Mouse (Mus musculus) lung, adult 2 months (tissue): ENCODE results near the gene Gm10964. TPM values are rescaled to one million over a fixed set of nuclear protein-coding genes. Genes with fewer than 3 reads are reported as not detected.
"Not testable (repeated sequence)": the region's sequence is repeated elsewhere in the genome, so short reads cannot be mapped to it uniquely, and the experiment has no call there.

Source experiments
- DNase-seq: peaks from one replicate; pipeline ENCODE4 v3.0.0; 2022
- H3K4me1 ChIP-seq: fragments of 200-500 bp; 2 replicates; pipeline ENCODE4 v1.6.1; 2011; ENCODE audit warnings: low read length; ENCODE audit not compliant: control insufficient read depth, insufficient read depth
- H3K4me3 ChIP-seq: fragments of 200-500 bp; replicated peaks from 2 replicates; pipeline ENCODE3; 2011; ENCODE audit warnings: low read depth, mild to moderate bottlenecking, control low read depth, low read length; ENCODE audit errors: extremely low read depth
- CTCF ChIP-seq: fragments of 200-500 bp; IDR thresholded peaks from 2 replicates; pipeline ENCODE4 v1.5.1; 2011; ENCODE audit warnings: mild to moderate bottlenecking, low read length, control low read depth; ENCODE audit not compliant: insufficient read depth
- POLR2A ChIP-seq: fragments of 200-500 bp; IDR thresholded peaks from 2 replicates; pipeline ENCODE4 v1.6.1; 2011; ENCODE audit warnings: low read depth, mild to moderate bottlenecking, control low read depth, low read length, borderline replicate concordance; ENCODE audit errors: extremely low read depth
- WGBS: fragments of 180-500 bp; shearing (Covaris S2); methylation state at CpG from one replicate; pipeline ENCODE4 v1.1.7; 2018; 5-methylcytosine and 5-hydroxymethylcytosine counted together
- polyA plus RNA-seq: library from polyadenylated mRNA; depleted of rRNA; stranded (reverse); fragments of >200 nt; gene quantifications from 2 replicates; pipeline ENCODE4 v1.2.3, GENCODE M21; 2012; rRNA removed

The Gm10964 gene
- polyA plus RNA-seq, 1 experiment = not detected

- DNase-seq = no peak
- Histone ChIP-seq H3K4me3 (peak overlapping the region; percentile 46), H3K4me1 (peaks cover 17% of the 10 kb centered on the region)
- TF ChIP-seq POLR2A (no peak), CTCF (no peak)
- 39% methylated on average over 7 of the region's 7 CpGs for WGBS
Observed at GRCm38 (mm10) chr3:103789096-103789495, 49.9 kb downstream of the Gm10964 start.

- no peak for TF ChIP-seq POLR2A
- TF ChIP-seq CTCF = no peak
- under 1% methylated on average over 14 of the region's 14 CpGs for WGBS
- Histone ChIP-seq H3K4me3 (peak overlapping the region; percentile 98), H3K4me1 (peaks cover 14% of the 10 kb centered on the region)
- DNase-seq = no peak
Observed at GRCm38 (mm10) chr3:103789891-103790345, 50.8 kb downstream of the Gm10964 start.

- WGBS = 1% methylated on average over 60 of the region's 61 CpGs
- TF ChIP-seq CTCF (no peak), POLR2A (no peak)
- Histone ChIP-seq H3K4me1 (peaks cover 14% of the 10 kb centered on the region), H3K4me3 (peak overlapping the region; percentile 98)
- peak; percentile 64 for DNase-seq
Observed at GRCm38 (mm10) chr3:103790346-103791145, 51.4 kb downstream of the Gm10964 start.

GRCm38 (mm10) chr3:103791230-103792110 is 52.3 kb downstream of the Gm10964 start, which contains the start of gene Hipk1:
Gene Hipk1, minus strand, starts transcription at chr3:103791563.
- peaks cover 14% of the 10 kb centered on the region for H3K4me1 ChIP-seq
- DNase-seq = peak; percentile 91
- TF ChIP-seq CTCF (no peak), POLR2A (peak; percentile 92; the same call in 1 of the 2 replicates)
- H3K4me3 ChIP-seq = peak within 1 kb of the TSS; percentile 98
- WGBS = 10% methylated on average over 49 of the region's 49 CpGs

GRCm38 (mm10) chr3:103792111-103792406 is 52.9 kb downstream of the Gm10964 start:
- DNase-seq, H3K4me3 ChIP-seq: not testable (repeated sequence)
- H3K4me1 ChIP-seq = peaks cover 12% of the 10 kb centered on the region
- 86% methylated on average over 5 of the region's 5 CpGs for WGBS

GRCm38 (mm10) chr3:103792566-103792965 is 53.4 kb downstream of the Gm10964 start:
- 70% methylated on average over 1 of the region's 1 CpGs for WGBS
- DNase-seq = no peak

More at GRCm38 (mm10) chr3:103792566-103792965, 53.4 kb downstream of the Gm10964 start:
- H3K4me3 ChIP-seq = no peak overlapping the region
- peaks cover 7% of the 10 kb centered on the region for H3K4me1 ChIP-seq
- TF ChIP-seq CTCF = no peak
- TF ChIP-seq POLR2A = no peak

Other genes starting within 250 kb of the Gm10964 start
- 0.63 and 1.1 TPM in 2 replicates for gene Syt6, start 164.1 kb upstream of the Gm10964 start, polyA plus RNA-seq
- gene Atg4a-ps, start 93.3 kb upstream of the Gm10964 start, polyA plus RNA-seq = not detected in 2 replicates
- gene Olfml3, start 1.4 kb upstream of the Gm10964 start, polyA plus RNA-seq = 56.3 and 80.9 TPM in 2 replicates
- 105 and 143 TPM in 2 replicates for gene Hipk1, start 52.2 kb downstream of the Gm10964 start, polyA plus RNA-seq
- gene Dclre1b, start 70.1 kb downstream of the Gm10964 start, polyA plus RNA-seq = 13.5 and 14.0 TPM in 2 replicates
- 8.2 and 12.1 TPM in 2 replicates for gene Ap4b1, start 70.2 kb downstream of the Gm10964 start, polyA plus RNA-seq
- gene Gm43064, start 70.2 kb downstream of the Gm10964 start, polyA plus RNA-seq = 0.14 TPM in 1 of 2 replicates, not detected in the other
- not detected in 2 replicates for gene Bcl2l15, start 93.2 kb downstream of the Gm10964 start, polyA plus RNA-seq
- 2.5 and 2.7 TPM in 2 replicates for gene Ptpn22, start 120.4 kb downstream of the Gm10964 start, polyA plus RNA-seq
- 4.3 and 4.9 TPM in 2 replicates for gene Rsbn1, start 174.8 kb downstream of the Gm10964 start, polyA plus RNA-seq
- 7.8 and 8.4 TPM in 2 replicates for gene Phtf1, start 228.7 kb downstream of the Gm10964 start, polyA plus RNA-seq